Mouse (Mus musculus): ENCODE data around the gene Rusc2.

The Rusc2 gene

DNA sequence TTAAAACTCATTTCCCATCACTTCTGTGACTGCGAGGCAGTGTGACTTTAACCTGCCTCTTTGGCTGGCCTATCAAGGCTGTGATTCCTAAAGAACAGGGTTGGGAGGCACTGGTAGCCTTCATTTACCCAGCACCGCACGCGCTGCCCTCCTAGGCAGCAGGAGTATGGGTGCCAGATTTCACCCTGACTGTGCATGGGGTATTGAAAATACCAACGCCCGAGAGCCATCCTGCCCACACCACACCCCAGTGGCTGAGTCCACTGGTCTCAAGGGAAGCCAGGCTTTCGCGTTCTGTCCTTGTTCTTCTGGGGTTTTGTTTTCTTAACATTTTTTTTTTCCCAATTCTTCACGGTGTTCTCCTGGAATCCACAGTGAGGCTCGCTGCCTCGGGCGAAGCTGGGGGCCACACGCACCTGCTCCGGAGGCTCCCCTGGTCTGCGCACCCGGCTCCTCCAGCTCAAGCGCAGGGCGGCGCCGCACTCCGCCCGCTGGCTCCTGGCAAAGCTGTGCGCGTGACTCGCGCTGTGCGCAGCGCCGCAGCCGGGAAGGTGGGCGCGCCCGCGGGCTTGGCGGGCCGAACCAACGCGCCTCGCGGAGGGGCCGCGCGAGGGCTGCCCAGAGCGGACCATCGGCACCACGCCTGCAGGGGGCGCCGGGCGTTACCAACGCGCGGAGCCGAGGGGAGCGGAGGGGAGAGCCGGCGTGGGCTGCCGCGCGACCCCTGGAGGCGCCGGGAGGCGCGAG lies at the start of gene Rusc2:
TSS of gene Rusc2 (plus strand) at position 572 of the 747 bp plus-strand sequence.
- DNase-seq (ENCODE audit: low spot score) = peak; percentile 91

DNA sequence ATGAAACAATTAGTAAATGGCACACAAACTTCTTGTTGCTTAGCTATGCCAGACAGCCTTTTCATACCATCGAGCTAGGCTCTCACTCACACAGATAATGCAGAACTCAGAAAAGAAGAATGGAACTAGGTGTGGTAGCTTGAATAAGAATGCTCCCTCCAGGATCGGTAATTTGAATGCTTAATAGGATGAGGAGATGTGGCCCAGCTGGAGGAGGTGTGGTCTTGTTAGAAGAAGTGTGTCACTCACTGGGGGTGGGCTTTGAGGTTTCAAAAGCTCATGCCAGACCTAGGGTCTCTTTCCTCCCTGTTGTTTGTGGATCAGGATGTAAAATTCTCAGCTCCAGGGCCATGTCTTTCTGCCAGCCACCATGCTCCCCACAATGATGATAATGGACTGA lies 47.0 kb upstream of the Rusc2 start:
- no peak for DNase-seq (ENCODE audit: low spot score)

DNA sequence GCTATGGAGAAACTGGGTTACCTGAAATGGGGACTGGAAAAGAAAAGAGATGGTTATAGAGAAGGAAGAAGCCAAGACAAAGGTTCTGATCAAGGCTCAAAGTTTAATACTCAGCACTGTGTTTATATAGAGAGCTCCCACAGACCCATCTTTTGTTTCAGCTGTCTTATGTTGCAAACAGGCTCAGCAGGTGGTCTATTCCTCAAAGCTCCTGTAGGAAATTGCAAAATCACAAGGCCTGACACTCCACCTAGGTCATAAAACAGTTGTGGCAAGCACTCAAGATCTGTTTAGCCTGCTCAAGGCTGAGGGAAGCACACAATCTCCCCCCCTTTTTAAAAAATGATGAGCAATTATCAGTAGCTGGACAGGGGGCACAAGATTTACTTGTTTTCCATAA lies 45.6 kb upstream of the Rusc2 start:
- no peak for DNase-seq (ENCODE audit: low spot score)

DNA sequence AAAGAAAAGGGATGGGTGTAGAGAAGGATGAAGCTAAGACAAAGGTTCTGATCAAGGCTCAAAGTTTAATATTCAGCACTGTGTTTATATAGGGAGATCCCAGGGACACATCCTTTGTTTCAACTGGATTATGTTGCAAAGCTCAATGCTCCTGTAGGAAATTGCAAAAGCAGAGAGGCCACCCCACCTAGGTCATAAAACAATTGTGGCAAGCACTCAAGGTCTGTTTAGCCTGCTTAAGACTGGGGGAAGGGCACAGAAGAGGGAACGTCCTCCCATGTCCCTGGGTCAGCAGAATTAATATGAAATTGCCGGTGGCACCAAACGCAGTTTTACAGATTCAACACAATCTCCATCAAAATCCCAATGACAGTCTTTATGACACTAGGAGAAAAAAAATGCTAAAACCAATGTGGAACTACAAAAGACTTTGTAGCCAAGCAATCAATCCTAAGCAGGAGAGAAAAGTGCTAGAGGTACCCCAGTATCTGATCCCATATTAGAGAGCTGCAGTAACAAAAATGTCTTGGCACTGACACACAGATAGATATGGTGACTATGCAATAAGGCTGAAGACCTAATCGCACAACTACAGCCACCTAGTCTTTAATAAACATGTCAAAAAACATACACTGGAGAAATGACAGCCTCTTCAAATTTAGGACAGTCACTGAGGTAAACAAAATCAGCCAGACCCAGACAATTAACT lies 41.5 kb upstream of the Rusc2 start:
- DNase-seq (ENCODE audit: low spot score) = no peak

DNA sequence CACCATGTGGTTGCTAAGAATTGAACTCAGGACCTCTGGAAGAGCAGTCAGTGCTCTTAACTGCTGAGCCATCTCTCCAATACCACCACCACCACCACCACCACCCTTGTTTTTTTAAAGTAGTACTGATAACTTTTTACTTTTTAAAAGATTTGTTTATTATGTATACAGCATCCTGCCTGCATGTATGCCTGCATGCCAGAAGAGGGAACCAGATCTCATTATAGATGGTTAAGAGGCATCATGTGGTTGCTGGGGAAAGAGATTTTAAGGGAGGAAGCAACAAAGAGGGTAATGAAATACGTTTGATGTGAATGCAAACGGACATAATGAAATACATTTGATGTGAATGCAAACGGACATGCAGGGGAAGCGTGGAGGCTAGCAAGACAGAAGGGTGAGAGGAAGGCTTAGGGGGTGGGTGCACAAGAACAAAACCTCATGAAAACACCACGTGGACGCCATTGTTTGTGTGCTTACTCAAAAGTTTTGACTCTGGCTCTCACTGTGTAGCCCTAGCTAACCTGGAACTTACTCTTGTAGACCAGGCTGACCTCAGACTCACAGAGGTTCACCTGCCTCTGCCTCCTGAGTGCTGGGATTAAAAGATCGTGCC lies 40.4 kb upstream of the Rusc2 start:
- no peak for DNase-seq (ENCODE audit: low spot score)

DNA sequence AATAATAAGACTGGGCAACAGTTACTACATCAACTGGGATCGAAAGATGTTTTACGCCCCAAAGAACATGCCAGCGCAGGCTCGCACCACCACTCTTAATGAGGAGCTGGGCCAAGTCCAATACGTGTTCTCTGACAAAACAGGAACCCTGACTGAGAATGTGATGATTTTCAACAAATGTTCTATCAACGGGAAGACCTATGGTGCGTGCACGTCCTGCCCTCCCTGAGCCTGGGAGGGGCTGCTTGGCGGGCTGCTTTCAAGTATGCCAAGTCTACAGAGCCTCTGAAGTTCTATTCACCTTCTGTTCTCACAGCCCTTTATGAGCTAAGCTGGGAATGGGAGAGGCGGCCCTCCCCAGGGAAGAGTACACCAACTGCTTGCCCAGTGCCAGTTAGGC lies 39.3 kb upstream of the Rusc2 start:
- DNase-seq (ENCODE audit: low spot score) = no peak

DNA sequence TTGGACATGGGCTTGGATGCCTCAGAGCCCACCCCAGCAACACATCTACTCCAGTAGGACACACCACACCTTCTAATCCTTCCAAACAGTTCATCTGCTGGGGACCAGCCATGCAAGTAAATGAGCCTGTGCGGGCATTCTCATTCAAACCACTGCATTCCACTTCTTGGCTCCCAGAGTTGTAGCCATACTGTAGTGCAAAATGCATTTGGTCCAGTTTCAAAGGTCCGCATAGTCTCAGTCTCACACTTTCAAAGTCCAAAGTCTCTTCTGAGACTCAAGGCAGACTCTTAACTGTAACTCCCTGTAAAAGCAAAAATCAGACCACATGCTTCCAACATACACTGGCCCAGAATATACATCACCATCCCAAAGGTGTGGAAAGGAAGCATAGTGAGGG lies 36.8 kb upstream of the Rusc2 start:
- no peak for DNase-seq (ENCODE audit: low spot score)

DNA sequence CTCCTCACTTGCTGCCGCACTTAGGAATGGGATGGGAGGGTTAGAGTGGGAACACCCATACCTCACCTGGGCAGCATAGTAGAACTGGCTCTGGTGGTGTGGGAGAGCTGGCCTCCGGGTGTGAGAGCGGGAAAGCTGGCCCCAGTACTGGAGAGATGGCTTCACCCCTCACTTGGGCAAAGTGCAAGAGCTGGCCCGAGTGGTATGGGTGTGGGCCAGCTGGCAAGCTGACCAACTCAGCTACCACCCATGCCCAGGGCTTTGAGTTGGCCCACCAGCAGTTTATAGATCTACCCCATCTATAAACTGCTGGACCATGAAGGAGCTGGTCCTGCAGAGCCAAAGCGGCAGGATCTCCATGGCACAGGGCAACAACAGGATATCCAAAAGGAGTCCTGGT lies 32.6 kb upstream of the Rusc2 start:
- DNase-seq (ENCODE audit: low spot score) = no peak

DNA sequence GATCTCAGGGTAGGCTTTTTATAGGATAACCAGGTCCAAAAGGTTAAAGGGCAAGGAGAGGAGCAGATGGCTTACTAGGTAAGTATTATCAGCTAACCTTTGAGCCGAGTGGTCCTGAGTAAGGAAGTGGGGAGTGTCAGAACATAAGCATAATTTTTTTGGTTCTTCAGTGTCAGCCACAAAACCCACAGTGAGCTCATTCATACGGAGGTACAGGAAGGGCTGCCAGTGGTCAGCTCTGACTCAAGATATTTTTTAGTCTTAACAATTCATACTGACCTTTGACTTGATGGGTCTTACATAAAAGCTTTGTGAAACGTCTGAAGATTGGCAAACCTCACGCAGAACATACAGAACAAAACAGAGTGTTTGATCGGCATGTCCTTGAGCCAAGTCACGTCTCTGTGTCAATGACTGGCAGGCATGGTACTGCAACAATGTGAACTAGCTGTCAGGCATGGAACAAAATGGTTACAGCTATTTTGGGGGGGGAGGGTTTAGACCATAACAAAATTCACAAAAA lies 31.7 kb upstream of the Rusc2 start:
- no peak for DNase-seq (ENCODE audit: low spot score)

DNA sequence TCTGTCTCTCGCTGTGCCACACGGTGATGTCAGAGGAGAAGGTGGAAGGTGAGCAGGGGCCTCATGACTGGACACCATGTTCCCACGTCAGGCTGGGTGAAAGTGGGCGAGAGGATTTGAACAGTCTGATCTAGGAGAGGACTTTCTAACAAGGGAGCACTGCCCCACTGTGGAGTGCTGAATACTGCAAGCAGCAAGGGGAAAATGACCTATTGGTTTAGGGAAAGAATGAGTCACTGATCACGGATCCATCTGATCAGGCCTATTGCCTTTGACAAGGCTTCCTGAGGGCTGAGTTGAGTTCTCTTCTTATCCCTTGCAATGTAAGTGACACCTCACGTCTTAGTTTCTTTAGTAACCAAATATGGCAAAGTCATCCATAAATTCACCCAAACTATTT lies 28.1 kb upstream of the Rusc2 start:
- no peak for DNase-seq (ENCODE audit: low spot score)

DNA sequence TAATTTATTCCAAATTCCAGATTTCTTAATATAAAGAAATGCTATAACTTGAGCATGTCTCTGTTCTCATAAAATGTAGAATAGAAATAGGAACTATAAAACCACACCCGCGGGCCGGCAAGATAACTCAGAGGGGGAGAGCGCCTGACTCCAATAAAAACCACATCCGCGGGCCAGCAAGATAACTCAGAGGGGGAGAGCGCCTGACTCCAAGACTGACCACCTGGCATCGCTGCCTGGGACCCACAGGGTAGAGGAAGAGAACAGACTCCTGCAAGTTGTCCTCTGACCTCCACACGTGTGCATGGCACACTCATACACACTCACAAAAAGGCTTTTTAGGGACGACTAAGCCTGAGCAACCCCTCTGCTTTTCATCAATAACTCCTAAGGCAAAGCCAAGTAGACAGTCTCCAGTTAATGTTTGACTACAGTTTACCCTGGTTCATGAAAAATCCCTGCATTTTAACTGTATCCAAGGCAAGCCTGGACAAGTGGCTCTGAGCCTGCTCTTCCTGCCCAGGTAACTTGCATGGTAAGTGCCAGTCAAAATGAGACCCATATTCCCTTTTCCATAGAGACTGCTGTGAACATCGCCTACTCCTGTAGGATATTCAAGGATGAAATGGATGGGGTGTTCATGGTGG lies 16.7 kb upstream of the Rusc2 start:
- DNase-seq (ENCODE audit: low spot score) = peak; percentile 29

DNA sequence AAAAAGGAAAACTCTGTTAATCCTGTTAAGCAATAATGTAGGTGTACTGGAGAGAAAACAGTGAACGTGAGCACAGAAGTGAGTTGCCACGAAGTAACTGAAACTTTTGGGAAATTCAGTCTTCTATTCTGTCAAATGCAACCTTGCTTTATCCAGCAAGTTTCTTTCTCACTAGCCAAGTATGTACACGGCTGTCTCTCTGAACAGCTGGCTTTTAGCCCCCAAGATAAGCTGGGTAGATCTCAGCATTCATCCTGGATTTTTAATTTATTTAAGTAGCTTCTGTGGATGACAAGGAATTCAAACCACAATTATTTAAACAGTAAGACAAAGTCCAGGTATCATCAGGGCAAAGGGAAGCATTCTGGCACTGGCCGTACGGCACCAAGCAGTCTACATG lies 14.5 kb upstream of the Rusc2 start:
- no peak for DNase-seq (ENCODE audit: low spot score)

DNA sequence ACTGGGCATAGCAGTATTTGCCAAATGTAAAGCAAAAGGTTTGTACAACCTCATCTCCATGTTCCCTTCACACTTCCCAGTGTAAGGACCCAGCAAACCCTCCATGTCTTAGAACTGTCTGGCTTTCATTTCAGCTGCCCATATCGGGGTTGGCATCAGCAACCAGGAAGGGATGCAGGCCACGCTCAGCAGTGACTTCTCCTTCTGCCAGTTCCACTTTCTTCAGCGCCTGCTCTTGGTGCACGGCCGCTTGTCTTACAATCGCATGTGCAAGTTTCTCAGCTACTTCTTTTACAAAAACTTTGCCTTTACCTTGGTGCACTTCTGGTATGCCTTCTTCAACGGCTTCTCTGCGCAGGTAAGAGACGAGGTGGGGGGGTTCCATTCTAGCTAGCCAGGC lies 14.0 kb upstream of the Rusc2 start:
- no peak for DNase-seq (ENCODE audit: low spot score)

DNA sequence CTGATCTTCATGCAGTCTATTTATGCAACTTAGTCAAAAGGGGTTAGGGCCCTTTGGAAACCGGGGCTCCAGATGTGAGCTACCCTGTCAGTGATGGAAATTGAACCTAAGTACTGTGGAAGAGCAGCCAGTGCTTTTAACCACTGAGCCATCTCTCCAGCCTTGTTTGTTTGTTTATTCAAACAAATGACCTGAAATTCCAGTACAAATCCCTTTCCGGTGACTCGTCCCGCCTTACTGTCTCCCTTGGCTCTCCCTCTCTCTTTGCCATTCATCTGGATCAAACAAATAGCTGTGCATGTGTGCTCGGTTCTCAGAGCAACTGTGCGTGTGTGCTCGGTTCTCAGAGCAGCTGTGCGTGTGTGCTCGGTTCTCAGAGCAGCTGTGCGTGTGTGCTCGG lies 10.4 kb upstream of the Rusc2 start:
- DNase-seq (ENCODE audit: low spot score) = no peak

DNA sequence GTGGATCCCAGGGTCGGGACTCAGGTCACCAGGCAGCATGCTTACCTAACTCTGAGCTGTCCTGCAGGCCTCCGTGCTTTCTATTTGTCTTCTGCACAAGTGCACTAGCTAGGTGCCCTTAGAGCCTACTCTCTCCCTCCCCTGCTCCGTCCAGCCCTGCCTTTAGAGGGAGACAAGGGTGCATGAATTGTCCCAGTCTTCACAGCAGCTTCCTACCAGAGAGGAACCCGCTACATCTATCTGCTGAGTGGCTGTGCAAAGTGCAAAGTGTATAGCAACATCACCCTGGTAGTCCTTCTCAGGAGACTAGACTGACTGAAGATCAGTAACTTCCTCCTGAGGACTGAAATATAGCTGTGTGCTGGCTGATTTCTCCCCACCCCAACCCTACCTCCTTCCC lies 9.6 kb upstream of the Rusc2 start:
- DNase-seq (ENCODE audit: low spot score) = no peak

DNA sequence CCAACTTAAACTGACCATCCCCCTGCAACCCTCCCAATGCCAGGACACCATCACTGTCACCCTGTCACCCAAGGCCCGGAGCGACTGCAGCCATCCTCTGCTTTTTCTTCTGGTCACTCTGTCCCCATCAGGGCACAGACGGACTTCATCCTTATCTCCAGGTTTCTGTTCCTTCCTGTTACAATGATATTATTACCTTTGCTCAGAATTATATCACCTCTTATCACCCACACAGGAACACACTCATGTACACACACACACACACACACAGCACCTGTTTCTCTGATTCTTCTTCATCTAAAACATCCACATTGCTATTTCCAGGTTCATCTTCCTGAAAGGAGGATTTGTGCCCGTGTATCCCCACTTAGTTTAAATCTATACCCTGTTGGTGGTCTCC lies 7.5 kb upstream of the Rusc2 start:
- DNase-seq (ENCODE audit: low spot score) = no peak

DNA sequence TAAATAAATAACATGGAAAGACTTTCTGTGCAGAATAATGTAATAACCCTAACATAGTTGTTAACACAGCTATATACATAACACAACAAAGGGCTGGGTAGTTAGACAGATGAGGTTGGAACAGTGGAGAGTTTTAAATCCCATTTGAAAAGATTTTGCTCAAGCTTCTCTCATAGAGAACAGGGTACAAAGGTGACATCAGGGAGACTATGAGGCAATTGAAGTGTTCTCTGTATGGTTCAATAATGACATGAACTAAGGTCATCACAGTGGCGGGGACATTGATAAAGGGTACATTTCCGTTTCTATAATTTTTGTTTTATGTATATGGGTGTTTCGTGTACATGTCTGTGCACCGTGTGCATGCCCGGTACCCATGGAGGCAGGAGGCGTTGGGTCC lies 2.2 kb upstream of the Rusc2 start:
- no peak for DNase-seq (ENCODE audit: low spot score)

DNA sequence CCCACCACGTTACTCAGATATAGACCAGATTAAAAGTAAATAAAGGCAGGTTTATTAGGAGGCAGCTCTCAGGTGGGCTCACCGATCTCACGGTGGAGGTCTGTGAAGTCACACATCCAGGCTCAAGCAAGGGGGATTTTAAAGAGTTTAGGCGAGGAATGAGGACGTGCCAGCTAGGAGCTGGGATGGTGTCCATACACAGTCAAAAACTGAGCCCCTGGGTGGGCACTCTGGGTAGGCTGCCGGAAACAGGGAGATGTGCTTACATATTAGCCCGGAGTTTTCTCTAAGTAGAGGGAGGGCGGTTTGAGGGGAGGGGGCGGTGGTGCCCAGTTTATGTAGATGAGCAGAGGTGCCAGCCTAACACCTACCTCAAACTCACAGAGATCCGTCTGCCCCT lies 828 bp upstream of the Rusc2 start:
- no peak for DNase-seq (ENCODE audit: low spot score)

DNA sequence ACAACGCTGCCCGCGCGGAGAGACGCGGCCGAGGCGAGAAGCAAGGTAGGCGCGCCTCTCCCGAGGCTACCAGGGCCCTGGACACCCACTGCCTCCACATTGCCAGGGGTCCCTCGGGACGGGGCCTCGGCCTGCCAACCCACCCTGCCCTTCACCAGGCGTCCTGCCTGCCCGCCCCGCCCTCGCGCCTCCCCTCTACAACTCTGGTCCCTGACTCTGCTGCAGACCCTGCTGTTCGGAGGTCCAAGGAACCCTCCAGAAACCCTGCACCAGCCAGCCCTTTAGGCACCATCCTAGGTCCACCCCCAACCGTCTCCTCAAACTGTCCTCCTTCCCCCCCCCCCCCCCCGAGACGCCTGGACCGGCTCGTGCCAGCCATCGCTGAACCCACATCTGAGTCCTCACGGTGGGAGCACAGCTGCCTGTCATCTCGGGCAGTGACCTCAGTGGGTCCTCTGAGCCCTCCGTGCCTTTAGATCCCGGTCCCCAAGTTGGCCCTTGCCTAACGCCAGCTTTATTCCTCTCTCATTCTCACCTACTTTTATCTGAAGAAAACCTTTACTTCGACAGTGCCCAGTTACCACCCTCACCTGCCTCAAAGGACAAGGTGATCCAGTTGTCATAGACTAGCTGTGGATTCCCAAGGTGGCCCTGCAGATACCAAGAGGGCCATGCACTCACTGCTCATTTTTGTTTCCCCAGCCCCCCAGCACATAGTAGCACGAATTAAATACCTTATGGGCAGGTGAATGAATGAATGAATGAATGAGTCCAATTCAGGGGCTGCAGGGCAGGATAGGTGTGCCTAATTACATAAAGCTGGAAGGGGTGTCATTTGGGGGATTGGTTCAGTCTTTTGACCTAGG lies 609 bp downstream of the Rusc2 start:
- DNase-seq (ENCODE audit: low spot score) = no peak

DNA sequence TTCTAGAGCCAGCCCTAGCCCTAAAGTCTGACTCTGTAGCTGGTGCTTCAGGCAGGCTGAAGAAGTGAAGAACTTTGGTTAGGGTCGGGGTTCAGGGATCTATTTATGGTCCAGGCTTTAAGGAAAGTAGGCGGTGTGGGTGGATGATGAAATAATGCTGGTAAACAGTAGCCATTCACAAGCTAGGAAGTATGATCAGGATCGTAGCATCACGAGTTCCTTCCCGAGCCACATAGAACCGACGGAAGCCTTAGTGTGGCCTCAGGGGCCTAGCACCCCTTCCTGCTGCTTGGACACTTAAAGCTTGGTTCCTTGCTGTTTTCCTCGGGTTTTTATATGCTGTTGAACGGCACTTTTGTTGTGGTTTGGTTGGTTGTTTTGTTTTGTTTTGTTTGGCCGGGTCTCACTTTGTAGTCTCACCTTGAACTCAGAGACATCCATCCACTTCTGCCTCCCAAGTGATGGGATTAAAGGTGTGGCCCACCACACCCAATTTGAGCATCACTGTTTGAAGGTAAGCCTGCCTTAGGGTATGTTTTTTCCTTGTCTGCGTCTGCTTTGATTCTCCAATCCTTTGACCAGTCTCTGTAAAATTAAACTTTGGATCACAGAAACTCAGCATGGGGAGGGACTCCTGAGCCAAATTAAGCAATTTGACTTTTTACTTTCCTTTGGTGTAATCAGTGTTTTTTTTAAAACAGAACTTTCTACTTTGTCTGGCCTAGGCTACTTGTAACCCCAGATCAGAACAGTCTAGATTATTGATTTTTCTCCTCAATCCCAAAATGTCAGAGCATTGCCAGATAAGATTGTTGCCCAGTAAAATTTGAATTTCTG lies 1.7 kb downstream of the Rusc2 start:
- no peak for DNase-seq (ENCODE audit: low spot score)

DNA sequence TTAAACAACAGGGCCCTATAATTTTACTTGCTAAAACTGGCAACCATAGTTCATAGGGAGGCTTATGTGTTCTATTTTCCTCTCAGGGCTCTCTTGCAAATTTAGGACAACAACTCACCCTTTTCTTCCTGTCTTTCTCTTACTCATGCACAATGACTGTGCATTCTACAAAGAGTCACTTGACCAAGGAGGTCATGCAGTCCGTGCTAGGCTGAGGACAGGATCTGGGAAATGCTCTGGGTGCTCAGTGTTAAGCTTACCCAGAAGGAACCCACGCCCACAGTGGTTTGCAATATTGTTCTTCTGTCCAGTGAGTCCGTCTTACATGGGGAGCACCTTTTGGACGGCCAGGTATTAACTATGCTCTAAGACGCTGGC lies 2.3 kb downstream of the Rusc2 start:
- DNase-seq (ENCODE audit: low spot score) = no peak

Measured in urinary bladder, postnatal 14 days (tissue).